Mouse (Mus musculus) heart, embryonic 11.5 days (tissue): ENCODE measurements around the gene Dbn1. TPM values are rescaled to one million over a fixed set of nuclear protein-coding genes. Genes with fewer than 3 reads are reported as not detected.

Experiments
- ATAC-seq: fragments of 200-750 bp; cut with Nextera tagmentation; replicated peaks from 2 replicates; pipeline ENCODE4 v1.8.0; 2017; ENCODE audit warnings: moderate library complexity; ENCODE audit not compliant: insufficient number of reproducible peaks, low FRiP score, low TSS enrichment
- H3K27ac ChIP-seq: fragments of 300-500 bp; sonication (generic); 2 replicates; pipeline ENCODE4 v1.5.1; 2014; ENCODE audit warnings: mild to moderate bottlenecking, low read depth, low read length
- H3K27me3 ChIP-seq: fragments of 300-500 bp; sonication (generic); 2 replicates; pipeline ENCODE4 v1.6.1; 2014; ENCODE audit warnings: mild to moderate bottlenecking, low read length, mixed read lengths; ENCODE audit not compliant: control insufficient read depth, insufficient read depth
- H3K36me3 ChIP-seq: fragments of 300-500 bp; sonication (generic); 2 replicates; pipeline ENCODE4 v1.6.1; 2014; ENCODE audit warnings: mild to moderate bottlenecking, low read length, moderate library complexity, mixed read lengths; ENCODE audit not compliant: control insufficient read depth, insufficient read depth
- H3K4me1 ChIP-seq: fragments of 300-500 bp; sonication (generic); 2 replicates; pipeline ENCODE4 v1.6.1; 2014; ENCODE audit warnings: low read length; ENCODE audit not compliant: control insufficient read depth, insufficient read depth
- H3K4me2 ChIP-seq: fragments of 300-500 bp; sonication (generic); 2 replicates; pipeline ENCODE4 v1.6.1; 2014; ENCODE audit warnings: mild to moderate bottlenecking, moderate library complexity
- H3K4me3 ChIP-seq: fragments of 300-500 bp; sonication (generic); 2 replicates; pipeline ENCODE4 v1.5.1; 2014; ENCODE audit warnings: low read depth, low read length
- H3K9ac ChIP-seq: fragments of 300-500 bp; sonication (generic); 2 replicates; pipeline ENCODE4 v1.6.1; 2014; ENCODE audit warnings: mild to moderate bottlenecking, low read depth, low read length, moderate library complexity
- H3K9me3 ChIP-seq: fragments of 300-500 bp; sonication (generic); replicated peaks from 2 replicates; pipeline ENCODE4 v1.6.1; 2016; ENCODE audit warnings: low read length; ENCODE audit not compliant: control insufficient read depth
- WGBS: fragments of 180-500 bp; shearing (Covaris S2); extraction: QIAGEN DNeasy Blood & Tissue Kit; methylation state at CpG from one replicate; pipeline ENCODE4 v1.1.7; 2014; ENCODE audit not compliant: insufficient replicate concordance; 5-methylcytosine and 5-hydroxymethylcytosine counted together
- polyA plus RNA-seq: library from polyadenylated mRNA; unstranded; fragments of >200 nt; fragmentation: Nextera tagmentation; extraction: Ambion mirVana; gene quantifications from 2 replicates; pipeline ENCODE4 v1.2.1, GENCODE M21; 2014

The Dbn1 gene
- polyA plus RNA-seq, 1 experiment from 2014 or later, result 64.1 TPM

DNA sequence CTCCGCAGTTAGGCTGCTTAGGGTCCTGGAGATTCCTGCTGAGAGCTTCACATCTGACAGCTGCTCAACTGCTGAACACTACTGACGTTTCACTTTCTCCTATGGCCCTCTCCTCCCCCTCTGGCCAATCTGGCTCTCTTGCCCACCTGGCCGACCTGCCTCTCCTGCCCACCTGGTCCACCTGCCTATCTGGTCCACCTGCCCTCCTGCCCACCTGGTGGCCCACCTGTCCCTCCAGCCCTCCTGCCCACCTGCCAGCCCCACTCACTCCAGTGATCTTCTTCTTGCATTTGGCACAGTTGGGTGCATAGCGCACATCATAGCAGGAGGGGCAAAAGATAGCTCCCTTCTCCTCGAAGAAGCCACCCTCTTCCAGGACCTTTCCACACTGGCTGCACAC is 16.5 kb upstream of the Dbn1 start:
- ATAC-seq, result no peak
- WGBS, result 78% methylated on average over 5 of the region's 5 CpGs
- Histone ChIP-seq H3K27me3 (no peaks in the 10 kb centered on the region), H3K9me3 (no peaks in the 10 kb centered on the region), H3K4me1 (peaks cover 4% of the 10 kb centered on the region; the same call in 1 of the 2 replicates), H3K4me2 (no peak overlapping the region), H3K4me3 (no peak overlapping the region), H3K36me3 (peaks cover 61% of the 10 kb centered on the region), H3K9ac (no peak overlapping the region), H3K27ac (no peak overlapping the region)

DNA sequence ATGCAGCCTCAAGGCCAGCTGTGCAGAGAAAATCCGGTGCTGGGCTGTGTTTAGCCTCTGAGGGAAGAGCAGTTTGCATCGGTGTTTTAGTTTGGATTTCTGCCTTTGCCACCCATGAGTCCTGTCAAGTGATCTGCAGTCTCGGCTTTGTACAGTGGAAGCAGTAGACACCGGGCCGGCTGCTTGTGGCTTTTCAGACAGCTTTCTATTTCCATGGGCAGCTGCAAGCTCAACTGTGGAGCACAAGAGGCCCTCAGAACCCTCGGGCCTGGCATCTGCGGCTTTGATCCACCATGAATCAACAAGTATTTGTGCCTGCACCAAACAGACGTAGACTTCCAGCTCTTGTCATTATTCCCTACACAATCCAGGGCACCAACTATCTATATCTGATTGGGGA is 14.5 kb upstream of the Dbn1 start:
- H3K36me3 ChIP-seq, result peaks cover 54% of the 10 kb centered on the region

DNA sequence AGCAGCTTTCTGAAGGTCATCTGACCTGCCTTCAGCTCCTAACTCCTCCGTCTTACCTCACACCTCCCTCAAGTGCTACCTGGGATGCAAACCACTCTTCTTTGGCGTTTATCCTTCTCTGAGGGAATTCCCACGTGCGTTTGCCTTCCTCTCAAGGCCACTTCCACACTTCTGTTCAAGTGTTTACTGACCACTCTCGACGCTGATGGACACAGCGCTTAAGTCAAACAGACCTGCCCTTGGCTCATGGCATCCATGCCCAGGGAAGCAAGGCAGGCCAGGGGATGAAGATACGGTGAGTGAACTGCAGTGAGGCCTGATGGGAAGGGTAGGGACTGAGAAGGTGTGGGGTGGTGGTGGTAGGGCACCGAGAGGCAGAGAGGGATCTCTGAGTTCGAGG is 12.7 kb upstream of the Dbn1 start:
- whole genome bisulfite sequencing, result 70% methylated on average over 10 of the region's 10 CpGs
- no peak overlapping the region for H3K4me2 ChIP-seq
- peaks cover 10% of the 10 kb centered on the region for H3K27me3 ChIP-seq
- H3K4me3 ChIP-seq, result no peak overlapping the region
- H3K4me1 ChIP-seq, result peaks cover 10% of the 10 kb centered on the region
- ATAC-seq, result no peak
- no peaks in the 10 kb centered on the region for H3K9me3 ChIP-seq
- no peak overlapping the region for H3K9ac ChIP-seq
- no peak overlapping the region for H3K27ac ChIP-seq
- peaks cover 40% of the 10 kb centered on the region for H3K36me3 ChIP-seq

More for the DNA sequence above, 14.5 kb upstream of the Dbn1 start:
- peaks cover 2% of the 10 kb centered on the region; the same call in 1 of the 2 replicates for H3K4me1 ChIP-seq
- no peak for ATAC-seq
- no peak overlapping the region for H3K27ac ChIP-seq
- no peak overlapping the region for H3K9ac ChIP-seq
- no peaks in the 10 kb centered on the region for H3K9me3 ChIP-seq
- peaks cover 10% of the 10 kb centered on the region for H3K27me3 ChIP-seq
- H3K4me3 ChIP-seq, result no peak overlapping the region
- no peak overlapping the region for H3K4me2 ChIP-seq
- 84% methylated on average over 8 of the region's 8 CpGs for WGBS

DNA sequence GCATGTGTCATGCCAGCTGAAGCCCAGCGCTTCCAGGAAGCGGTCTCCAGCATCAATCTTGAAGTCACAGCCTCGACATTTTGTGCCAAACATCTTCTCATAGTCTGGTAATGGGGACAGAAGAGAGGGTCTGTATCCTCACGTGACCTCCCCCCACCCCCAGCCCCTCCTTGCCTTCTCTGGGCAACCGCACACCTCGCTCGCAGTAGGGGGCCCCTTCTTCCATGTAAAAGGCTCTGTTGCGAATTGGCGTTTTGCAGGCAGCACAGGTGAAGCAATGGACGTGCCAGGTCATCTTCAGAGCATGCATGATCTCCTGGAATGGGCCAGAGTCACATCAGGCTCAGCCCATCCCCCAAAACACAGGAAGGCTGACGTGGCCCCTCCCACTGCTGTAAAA is 11.0 kb upstream of the Dbn1 start:
- Histone ChIP-seq H3K4me1 (peaks cover 20% of the 10 kb centered on the region), H3K27me3 (peaks cover 15% of the 10 kb centered on the region), H3K9me3 (no peaks in the 10 kb centered on the region), H3K4me3 (no peak overlapping the region), H3K36me3 (peaks cover 23% of the 10 kb centered on the region), H3K9ac (no peak overlapping the region), H3K4me2 (no peak overlapping the region), H3K27ac (no peak overlapping the region)
- no peak for ATAC-seq
- 67% methylated on average over 11 of the region's 11 CpGs for WGBS

DNA sequence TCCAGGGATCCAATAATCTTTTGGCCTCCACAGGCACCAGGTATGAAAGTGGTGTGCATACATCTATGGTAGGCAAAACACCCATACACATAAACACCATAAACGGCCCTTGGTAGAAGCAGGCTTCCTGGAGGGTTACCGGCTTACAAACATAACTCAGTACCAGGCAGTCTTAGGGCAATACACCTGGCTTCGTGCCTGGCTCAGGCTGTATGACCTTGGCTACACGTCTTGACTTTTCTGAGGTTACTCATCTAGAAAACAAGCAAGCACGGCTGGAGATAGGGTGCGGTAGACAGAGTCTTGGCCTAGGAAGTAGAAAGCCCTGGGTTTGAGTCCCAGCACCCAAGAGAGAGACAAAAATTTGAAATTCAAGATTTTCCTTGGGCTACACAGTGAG is 8.8 kb upstream of the Dbn1 start:
- Histone ChIP-seq H3K4me3 (no peak overlapping the region), H3K27ac (no peak overlapping the region), H3K4me1 (peaks cover 20% of the 10 kb centered on the region), H3K9me3 (no peaks in the 10 kb centered on the region), H3K36me3 (peaks cover 11% of the 10 kb centered on the region), H3K4me2 (no peak overlapping the region), H3K9ac (no peak overlapping the region), H3K27me3 (peaks cover 34% of the 10 kb centered on the region)
- 79% methylated on average over 6 of the region's 6 CpGs for WGBS
- ATAC-seq, result no peak

DNA sequence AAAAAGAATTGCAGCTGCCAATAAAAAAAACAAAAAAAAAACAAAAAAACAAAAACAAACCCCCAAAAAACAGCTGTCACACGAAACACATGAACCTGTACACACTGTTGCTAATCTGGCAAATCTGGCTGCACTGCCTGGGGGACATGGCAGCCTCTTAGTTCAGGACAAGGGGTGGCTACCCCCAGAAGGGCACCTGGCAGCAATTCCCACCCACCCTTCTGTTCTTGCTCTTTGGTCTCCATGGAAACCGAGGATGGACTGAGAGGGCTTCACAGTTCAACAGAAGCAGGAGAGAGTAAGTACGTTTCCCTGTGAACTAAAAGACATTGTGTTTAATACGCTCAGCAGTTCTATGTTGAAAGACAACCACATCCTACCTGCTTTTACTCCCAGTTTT is 7.8 kb upstream of the Dbn1 start:
- no peak overlapping the region for H3K27ac ChIP-seq
- peaks cover 11% of the 10 kb centered on the region for H3K36me3 ChIP-seq
- no peak for ATAC-seq
- H3K4me2 ChIP-seq, result no peak overlapping the region
- no peaks in the 10 kb centered on the region for H3K9me3 ChIP-seq
- H3K4me1 ChIP-seq, result peaks cover 20% of the 10 kb centered on the region
- no peak overlapping the region for H3K4me3 ChIP-seq
- WGBS, result 34% methylated on average over 4 of the region's 4 CpGs
- no peak overlapping the region for H3K9ac ChIP-seq
- H3K27me3 ChIP-seq, result peaks cover 44% of the 10 kb centered on the region

DNA sequence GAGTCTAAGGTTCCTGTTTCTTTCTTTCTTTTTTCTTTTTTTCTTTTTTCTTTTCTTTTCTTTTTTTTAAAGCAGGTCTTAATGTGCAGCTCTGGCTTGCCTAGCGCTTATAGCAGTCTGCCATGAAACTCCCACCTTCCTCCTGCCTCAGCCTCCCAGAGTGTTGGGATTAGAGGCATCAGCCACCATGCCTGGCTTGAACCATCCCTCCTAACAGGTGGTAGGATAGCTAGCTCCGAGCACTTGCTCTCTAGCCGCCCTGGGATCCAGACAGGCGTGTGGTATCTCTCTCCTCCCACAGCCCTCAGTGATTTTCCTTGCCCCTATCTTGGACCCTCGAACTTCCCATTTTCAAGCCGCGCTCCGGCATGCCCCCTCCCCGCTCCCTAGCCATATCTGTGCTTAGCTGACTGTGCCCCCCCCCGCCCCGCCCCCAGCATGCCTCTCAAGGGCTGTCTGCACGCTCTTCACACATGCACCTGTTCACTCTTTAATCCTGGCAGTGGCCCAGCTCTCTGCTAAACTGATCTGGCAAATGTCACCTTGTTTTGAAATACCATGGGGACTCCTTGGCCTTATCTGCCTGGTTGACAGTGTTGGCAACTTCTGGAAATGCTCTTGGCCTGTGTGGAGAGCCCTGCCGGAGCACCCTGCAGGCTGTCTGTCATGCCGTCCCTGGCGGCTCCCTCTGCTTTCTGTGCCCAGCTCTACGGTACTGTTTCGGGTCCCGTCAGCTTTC is 7.1 kb upstream of the Dbn1 start:
- Histone ChIP-seq H3K27me3 (peaks cover 45% of the 10 kb centered on the region), H3K36me3 (peaks cover 8% of the 10 kb centered on the region), H3K4me2 (peak overlapping the region; percentile 19), H3K9ac (no peak overlapping the region), H3K4me1 (peaks cover 20% of the 10 kb centered on the region), H3K27ac (no peak overlapping the region), H3K9me3 (no peaks in the 10 kb centered on the region), H3K4me3 (no peak overlapping the region)
- ATAC-seq, result peak; percentile 68
- 5% methylated on average over 18 of the region's 18 CpGs for WGBS

DNA sequence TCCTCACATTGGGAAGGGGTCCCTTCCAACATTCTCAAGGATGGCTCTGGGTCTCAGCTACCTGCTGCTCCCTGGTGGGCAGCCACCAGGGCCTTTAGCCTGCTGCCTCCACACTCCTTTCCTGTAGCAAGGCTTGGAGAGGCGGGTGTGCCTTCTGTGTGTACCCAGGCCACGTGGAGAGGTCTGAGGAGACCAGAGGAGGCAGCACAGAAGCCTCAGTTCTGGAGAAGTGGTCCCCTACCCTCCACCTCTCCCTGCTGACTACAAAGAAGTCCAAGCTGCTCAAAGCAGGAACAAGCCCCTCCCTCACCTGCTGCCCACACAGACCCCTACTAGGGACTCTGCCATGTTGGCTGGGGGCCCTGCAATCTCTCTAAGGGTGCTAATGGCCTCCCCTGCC is 6.3 kb upstream of the Dbn1 start:
- Histone ChIP-seq H3K27me3 (peaks cover 47% of the 10 kb centered on the region), H3K36me3 (peaks cover 8% of the 10 kb centered on the region; the same call in 1 of the 2 replicates), H3K9ac (0 out of 2 replicates have a peak overlapping the region, but pooled peaks have one; percentile 10), H3K4me3 (no peak overlapping the region), H3K4me2 (no peak overlapping the region), H3K9me3 (no peaks in the 10 kb centered on the region), H3K4me1 (peaks cover 20% of the 10 kb centered on the region), H3K27ac (no peak overlapping the region)
- ATAC-seq, result no peak
- WGBS, result 7% methylated on average over 2 of the region's 2 CpGs
